Mouse (Mus musculus) heart, postnatal 10 days (tissue): Measurements from ENCODE around the gene Lin28b. TPM values are rescaled to one million over a fixed set of nuclear protein-coding genes. Genes with fewer than 3 reads are reported as not detected.

Experiments used
- DNase-seq, 2 experiments: peaks; one replicate each; pipeline ENCODE4 v3.0.0; 2021
- intact Hi-C: fragments of 180-260 bp; cut with DNase I; formaldehyde crosslinking; loops from one replicate; pipeline ENCODE4 v1.15.1; 2025
- total RNA-seq, 2 experiments: library from RNA; stranded (reverse); gene quantifications; 2 replicates each; pipeline ENCODE4 v1.2.3; 2021

Gene Lin28b
- total RNA-seq, result under 1 TPM; 0.45 to 0.65 TPM

DNA sequence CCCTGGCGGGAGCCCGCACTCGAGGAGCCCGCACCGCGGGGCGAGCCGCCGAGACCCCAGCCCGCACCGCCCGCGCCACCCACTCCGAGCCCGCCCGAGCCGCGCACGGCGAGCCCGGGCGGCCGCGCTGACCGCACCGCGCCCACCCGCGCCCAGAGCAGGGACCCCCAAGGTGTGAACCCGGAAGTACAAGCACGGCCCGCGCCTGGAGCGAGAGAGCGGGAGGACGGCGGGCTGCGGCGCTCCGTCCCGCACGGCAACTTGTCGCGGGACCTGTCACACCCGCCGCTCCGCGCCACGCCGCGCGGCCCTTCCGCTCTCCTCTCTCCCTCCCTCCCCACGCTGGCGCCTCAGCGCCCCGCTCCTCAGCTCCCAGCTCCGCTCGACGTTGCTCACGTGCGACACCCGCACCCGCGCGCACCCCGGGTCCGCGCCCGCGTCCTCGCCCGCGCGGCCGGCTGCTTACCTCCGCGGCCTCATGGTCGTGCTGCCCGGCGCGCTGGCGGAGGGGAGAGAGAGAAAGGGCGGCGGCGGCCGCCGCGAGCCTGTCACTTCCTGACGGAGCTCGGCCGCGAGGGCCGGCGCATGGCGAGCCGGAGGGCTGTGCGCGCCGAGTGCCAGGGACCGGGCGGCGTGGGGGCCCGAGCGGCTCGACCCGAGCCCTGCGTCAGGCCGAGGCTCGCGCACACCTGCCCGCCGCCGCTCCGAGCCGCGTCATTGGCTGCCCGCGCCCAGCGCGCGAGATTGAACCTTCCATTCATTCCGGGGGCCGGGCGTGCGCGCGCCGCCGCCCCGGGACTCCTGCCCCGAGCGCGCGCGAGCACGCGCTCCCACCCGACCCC lies at the start of gene Lin28b:
Lin28b (minus strand) TSS at position 635 of the 842 bp plus-strand sequence.
- intact Hi-C loops, result loop anchor here (5.0 kb wide), 1 partner anchor 104 kb away; no protein-coding TSS in a partner anchor
- DNase-seq, result peak; percentile 23 to 32

GRCm38 (mm10) chr10:45511764-45512163 lies 25.6 kb upstream of the Lin28b start:
- intact Hi-C loops, result loop anchor here (1.0 kb wide), 1 partner anchor 129 kb away; no protein-coding TSS in a partner anchor
- no peak for DNase-seq

DNA sequence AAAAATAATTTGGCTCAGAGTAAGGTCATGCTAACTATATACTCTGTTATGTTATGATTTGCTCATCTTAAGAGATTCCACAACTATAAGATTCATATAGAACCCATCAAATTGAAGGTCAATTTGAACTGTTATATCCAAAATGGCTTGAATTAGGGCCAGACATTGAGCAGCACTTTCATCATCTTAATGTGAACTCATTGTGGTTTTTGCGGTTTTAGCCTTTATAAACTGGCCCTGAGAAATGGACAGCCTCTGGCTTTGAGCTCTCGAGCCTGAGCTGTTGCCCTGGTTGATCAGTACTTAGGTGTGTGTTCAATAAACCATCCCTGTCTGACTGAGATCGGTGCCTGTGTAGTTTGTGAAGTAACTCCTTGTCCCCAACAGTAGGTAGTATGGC lies 24.5 kb upstream of the Lin28b start:
- intact Hi-C loops, result loop anchor here (1.0 kb wide), 1 partner anchor 128 kb away; no protein-coding TSS in a partner anchor
- DNase-seq, result no peak

- intact Hi-C loops, result no loop called here
Measured at GRCm38 (mm10) chr10:45500259-45500658, 14.1 kb upstream of the Lin28b start.

GRCm38 (mm10) chr10:45486603-45486946 lies 380 bp upstream of the Lin28b start:
- intact Hi-C loops, result loop anchor here (5.0 kb wide), 1 partner anchor 104 kb away; no protein-coding TSS in a partner anchor
- peak in 1 of 2 experiments; percentile 3 for DNase-seq

More at GRCm38 (mm10) chr10:45500259-45500658, 14.1 kb upstream of the Lin28b start:
- peak in 1 of 2 experiments; percentile 14 for DNase-seq

GRCm38 (mm10) chr10:45485226-45485760 lies 902 bp downstream of the Lin28b start:
- intact Hi-C loops, result loop anchor here (5.0 kb wide), 1 partner anchor 103 kb away; no protein-coding TSS in a partner anchor
- no peak for DNase-seq

- peak; percentile 29 to 49 for DNase-seq
- intact Hi-C loops, result no loop called here
Measured at GRCm38 (mm10) chr10:45483210-45483609, 3.0 kb downstream of the Lin28b start.

GRCm38 (mm10) chr10:45473663-45474333 lies 12.4 kb downstream of the Lin28b start:
- intact Hi-C loops, result no loop called here
- DNase-seq, result peak; percentile 23 to 38

DNA sequence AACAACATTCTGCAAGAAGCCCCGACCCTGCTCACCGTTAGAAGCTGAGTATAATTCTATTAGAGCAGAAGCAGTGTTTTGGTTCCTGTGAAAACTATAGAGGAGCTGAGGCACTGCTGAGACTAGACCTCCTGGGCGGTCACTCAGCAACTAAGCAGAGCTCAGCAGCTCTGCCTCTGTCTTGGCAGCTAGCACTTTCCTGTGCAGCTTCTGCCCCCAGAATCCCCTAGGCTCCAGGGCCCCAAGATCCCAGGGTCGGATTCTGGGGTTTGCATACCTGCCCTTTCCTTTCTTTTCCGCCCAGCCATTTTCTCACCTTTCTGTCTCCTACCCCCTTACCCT lies 13.1 kb downstream of the Lin28b start:
- intact Hi-C loops, result no loop called here
- no peak for DNase-seq

- intact Hi-C loops, result no loop called here
Measured at GRCm38 (mm10) chr10:45472431-45473142, 13.6 kb downstream of the Lin28b start.

GRCm38 (mm10) chr10:45471321-45471720 lies 14.9 kb downstream of the Lin28b start:
- intact Hi-C loops, result no loop called here
- no peak for DNase-seq

More at GRCm38 (mm10) chr10:45472431-45473142, 13.6 kb downstream of the Lin28b start:
- DNase-seq, result no peak

DNA sequence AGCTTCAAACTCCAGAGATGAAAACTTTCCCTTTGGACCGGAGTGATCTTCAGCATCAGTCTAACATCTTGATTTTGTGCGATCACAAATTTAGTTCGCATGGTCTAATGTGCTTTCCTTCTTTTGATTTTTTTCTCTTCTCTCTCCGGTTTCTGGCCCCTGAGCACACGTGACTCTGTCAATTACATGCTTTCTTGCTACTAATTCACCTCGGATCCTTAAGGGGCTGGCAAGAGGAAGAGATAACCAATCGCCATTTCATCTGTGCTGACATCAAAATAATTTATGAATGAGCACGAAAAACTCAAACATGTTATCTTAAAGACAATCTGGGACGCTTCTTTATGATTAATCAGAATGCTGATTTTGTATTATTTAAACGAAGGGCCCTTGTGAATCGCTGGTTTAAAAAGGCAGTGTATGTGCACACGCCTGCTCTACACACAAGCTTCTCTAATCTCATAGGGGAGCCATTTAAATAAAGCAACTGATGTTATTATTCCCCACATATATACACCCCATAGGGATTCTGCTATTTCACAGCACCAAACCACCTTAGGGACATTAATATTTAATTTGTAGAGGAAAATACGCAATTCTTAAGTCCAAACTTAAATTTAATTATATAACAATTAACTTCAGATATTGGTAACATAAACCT lies 16.0 kb downstream of the Lin28b start:
- intact Hi-C loops, result no loop called here
- DNase-seq, result no peak

- intact Hi-C loops, result no loop called here
- peak; percentile 19 to 33 for DNase-seq
Measured at GRCm38 (mm10) chr10:45469027-45469996, 16.9 kb downstream of the Lin28b start.

DNA sequence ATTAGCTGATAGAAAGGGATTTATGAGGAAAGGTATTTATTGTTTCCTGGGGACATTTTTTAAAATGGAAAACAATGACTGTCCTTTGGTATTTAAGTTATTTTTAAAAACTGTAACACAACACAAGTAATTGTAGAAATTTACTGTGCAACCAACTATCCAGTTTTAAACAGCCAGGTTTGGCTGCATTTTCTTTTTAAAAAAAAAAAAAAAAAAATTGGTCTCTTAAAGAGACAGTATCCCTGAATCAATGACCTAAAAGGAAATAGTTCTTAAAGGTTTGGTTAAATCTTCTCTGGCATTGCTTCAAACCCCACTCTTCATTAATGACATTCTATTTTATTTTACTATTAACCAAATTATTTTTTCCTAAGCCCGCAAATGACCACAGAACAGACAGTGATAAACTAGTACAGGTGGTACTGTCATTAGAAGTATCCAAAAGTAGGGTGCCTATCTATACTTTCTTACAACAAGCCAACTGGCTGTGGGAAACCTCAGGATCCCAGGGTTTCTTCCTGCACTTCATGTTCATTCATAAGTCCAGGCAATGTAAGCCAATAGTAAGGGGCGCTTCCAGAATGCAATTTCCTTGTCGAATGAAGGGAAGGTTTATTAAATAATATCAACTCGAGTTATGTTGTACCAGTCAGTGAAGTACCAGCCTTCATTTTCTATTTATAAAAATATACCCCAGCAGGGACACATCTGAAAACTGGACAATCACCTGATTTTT lies 17.8 kb downstream of the Lin28b start:
- intact Hi-C loops, result no loop called here
- DNase-seq, result no peak

DNA sequence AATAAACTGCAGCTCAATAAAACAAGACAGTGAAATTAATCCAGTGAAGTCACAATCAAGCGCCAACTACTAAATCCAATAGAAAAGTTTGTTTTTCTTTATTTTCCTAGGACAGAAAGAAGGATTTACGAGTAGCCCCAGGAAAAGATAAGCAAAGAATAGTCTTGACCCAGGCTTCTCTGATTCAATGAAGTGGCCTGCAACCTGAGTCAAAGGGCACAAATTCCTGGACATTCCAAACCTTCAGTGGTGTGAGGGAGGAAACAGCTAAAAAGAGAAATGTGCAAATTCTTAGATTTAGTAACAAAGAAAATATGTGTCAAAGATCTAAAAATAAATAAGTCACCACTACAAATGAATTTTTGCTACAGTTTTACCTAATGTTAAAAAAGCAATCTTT lies 27.6 kb downstream of the Lin28b start:
- intact Hi-C loops, result no loop called here
- DNase-seq, result no peak

- DNase-seq, result no peak
- intact Hi-C loops, result no loop called here
Measured at GRCm38 (mm10) chr10:45458074-45458473, 28.1 kb downstream of the Lin28b start.

DNA sequence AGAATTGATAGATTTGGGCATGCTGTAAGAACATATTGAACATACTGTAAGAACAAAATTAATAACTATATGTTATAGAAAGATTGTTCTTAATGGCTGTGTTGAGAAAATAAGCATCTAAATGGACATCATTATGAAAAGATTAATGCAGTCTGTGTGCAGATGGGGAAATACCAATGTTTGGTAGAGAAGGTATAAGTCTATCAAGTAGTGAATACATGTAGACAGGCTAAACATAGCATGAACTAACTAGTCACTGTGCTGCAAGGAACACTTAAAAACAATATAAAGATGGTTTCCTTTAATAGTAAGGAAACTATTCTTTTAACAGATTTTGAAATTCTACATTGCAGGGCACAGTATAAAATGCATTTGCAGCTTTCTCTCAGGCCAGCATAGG lies 39.6 kb downstream of the Lin28b start:
- DNase-seq, result no peak
- intact Hi-C loops, result no loop called here

DNA sequence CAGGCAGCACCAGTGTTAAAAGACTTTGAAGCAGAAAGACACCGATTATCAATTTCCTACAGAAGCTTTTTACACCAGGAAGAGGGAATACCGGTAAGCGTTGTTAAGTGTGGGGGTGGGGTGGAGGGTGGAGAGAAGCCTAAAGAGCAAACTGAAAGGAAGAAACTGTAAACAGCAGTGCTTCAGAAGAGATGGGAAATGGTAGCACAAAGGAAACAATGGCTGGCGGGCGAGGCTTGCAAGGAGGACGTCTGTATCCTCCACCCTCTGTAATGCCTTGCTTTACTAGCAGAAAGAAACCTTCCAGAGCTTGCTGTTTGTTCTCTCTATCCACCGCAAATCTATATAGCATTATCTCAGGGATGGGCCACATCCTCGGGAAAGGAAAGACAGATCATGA lies 40.0 kb downstream of the Lin28b start:
- intact Hi-C loops, result no loop called here
- no peak for DNase-seq
